Mouse (Mus musculus) hindbrain, embryonic 11.5 days (tissue): Measurements from ENCODE around the gene Sms. TPM values are rescaled to one million over a fixed set of nuclear protein-coding genes. Genes with fewer than 3 reads are reported as not detected.

Experiments
- ATAC-seq: fragments of 200-750 bp; cut with Nextera tagmentation; 2 replicates; pipeline ENCODE4 v1.8.0; 2017; ENCODE audit warnings: mild to moderate bottlenecking, moderate TSS enrichment, moderate library complexity; ENCODE audit not compliant: low FRiP score
- DNase-seq: peaks from one replicate; pipeline ENCODE4 v3.0.0-alpha.2; 2015; ENCODE audit warnings: low spot score
- H3K27ac ChIP-seq: fragments of 300-500 bp; sonication (generic); 2 replicates; pipeline ENCODE4 v1.5.1; 2014; ENCODE audit warnings: mild to moderate bottlenecking, low read depth, low read length
- H3K27me3 ChIP-seq: fragments of 300-500 bp; sonication (generic); 2 replicates; pipeline ENCODE4 v1.6.1; 2014; ENCODE audit warnings: mild to moderate bottlenecking, low read length, moderate library complexity, mixed read lengths; ENCODE audit not compliant: control insufficient read depth, insufficient read depth
- H3K36me3 ChIP-seq: fragments of 300-500 bp; sonication (generic); 2 replicates; pipeline ENCODE4 v1.6.1; 2014; ENCODE audit warnings: mild to moderate bottlenecking, low read length, moderate library complexity, mixed read lengths; ENCODE audit not compliant: control insufficient read depth, insufficient read depth
- H3K4me1 ChIP-seq: fragments of 300-500 bp; sonication (generic); replicated peaks from 2 replicates; pipeline ENCODE4 v1.6.1; 2014; ENCODE audit warnings: low read length, mixed read lengths; ENCODE audit not compliant: control insufficient read depth, insufficient read depth
- H3K4me2 ChIP-seq: fragments of 300-500 bp; sonication (generic); replicated peaks from 2 replicates; pipeline ENCODE4 v1.6.1; 2014; ENCODE audit warnings: mild to moderate bottlenecking, low read depth, low read length
- H3K4me3 ChIP-seq: fragments of 300-500 bp; sonication (generic); 2 replicates; pipeline ENCODE4 v1.5.1; 2014; ENCODE audit warnings: low read depth, low read length
- H3K9ac ChIP-seq: fragments of 300-500 bp; sonication (generic); 2 replicates; pipeline ENCODE4 v1.6.1; 2014; ENCODE audit warnings: low read depth, low read length
- H3K9me3 ChIP-seq: fragments of 300-500 bp; sonication (generic); 2 replicates; pipeline ENCODE4 v1.6.1; 2016; ENCODE audit warnings: low read length; ENCODE audit not compliant: control insufficient read depth
- WGBS: fragments of 180-500 bp; shearing (Covaris S2); extraction: QIAGEN DNeasy Blood & Tissue Kit; methylation state at CpG from one replicate; pipeline ENCODE4 v1.1.7; 2014; 5-methylcytosine and 5-hydroxymethylcytosine counted together
- polyA plus RNA-seq: library from polyadenylated mRNA; unstranded; fragments of >200 nt; fragmentation: Nextera tagmentation; extraction: Ambion mirVana; gene quantifications from 2 replicates; pipeline ENCODE4 v1.2.1, GENCODE M21; 2014

Sms gene
- 106 and 110 TPM in 2 replicates for polyA plus RNA-seq

GRCm38 (mm10) chrX:157491944-157492726 lies at the start of gene Sms:
TSS of gene Sms (minus strand) at chrX:157492287.
- ATAC-seq = peak; percentile 90
- Histone ChIP-seq H3K27ac (peak within 1 kb of the TSS; percentile 86), H3K4me2 (peak within 1 kb of the TSS; percentile 44), H3K4me1 (no peaks in the 10 kb centered on the region), H3K36me3 (no peaks in the 10 kb centered on the region), H3K27me3 (no peaks in the 10 kb centered on the region), H3K9me3 (no peaks in the 10 kb centered on the region), H3K9ac (peak within 1 kb of the TSS; percentile 88), H3K4me3 (peak within 1 kb of the TSS; percentile 62)
- peak; percentile 76 for DNase-seq
- WGBS = 23% methylated on average over 24 of the region's 45 CpGs

- DNase-seq (no peak), ATAC-seq (no peak)
- no peaks in the 10 kb centered on the region for H3K36me3 ChIP-seq
- H3K27ac ChIP-seq = no peak overlapping the region
- H3K4me1 ChIP-seq = no peaks in the 10 kb centered on the region
- WGBS = 68% methylated on average over 5 of the region's 5 CpGs
- no peaks in the 10 kb centered on the region for H3K27me3 ChIP-seq
- no peak overlapping the region for H3K4me3 ChIP-seq
- no peaks in the 10 kb centered on the region for H3K9me3 ChIP-seq
- H3K4me2 ChIP-seq = no peak overlapping the region
- no peak overlapping the region for H3K9ac ChIP-seq
Measured at GRCm38 (mm10) chrX:157506400-157506799, 14.3 kb upstream of the Sms start.

- Histone ChIP-seq H3K9me3 (no peaks in the 10 kb centered on the region), H3K4me3 (no peak overlapping the region), H3K4me1 (no peaks in the 10 kb centered on the region), H3K36me3 (no peaks in the 10 kb centered on the region), H3K27me3 (no peaks in the 10 kb centered on the region), H3K27ac (no peak overlapping the region), H3K9ac (no peak overlapping the region), H3K4me2 (no peak overlapping the region)
- DNase-seq = no peak
- no peak for ATAC-seq
- 87% methylated on average over 1 of the region's 1 CpGs for WGBS
Measured at GRCm38 (mm10) chrX:157504506-157504905, 12.4 kb upstream of the Sms start.

GRCm38 (mm10) chrX:157501871-157502270 lies 9.8 kb upstream of the Sms start:
- H3K9ac ChIP-seq = no peak overlapping the region
- ATAC-seq = no peak

GRCm38 (mm10) chrX:157500004-157500403 lies 7.9 kb upstream of the Sms start:
- H3K4me3 ChIP-seq = no peak overlapping the region
- no peaks in the 10 kb centered on the region for H3K4me1 ChIP-seq
- no peaks in the 10 kb centered on the region for H3K27me3 ChIP-seq
- no peaks in the 10 kb centered on the region for H3K9me3 ChIP-seq
- 79% methylated on average over 8 of the region's 8 CpGs for WGBS
- no peaks in the 10 kb centered on the region for H3K36me3 ChIP-seq
- H3K9ac ChIP-seq = no peak overlapping the region
- ATAC-seq = no peak
- no peak for DNase-seq
- H3K27ac ChIP-seq = no peak overlapping the region
- H3K4me2 ChIP-seq = no peak overlapping the region

More at GRCm38 (mm10) chrX:157501871-157502270, 9.8 kb upstream of the Sms start:
- Histone ChIP-seq H3K4me1 (no peaks in the 10 kb centered on the region), H3K9me3 (no peaks in the 10 kb centered on the region), H3K27me3 (no peaks in the 10 kb centered on the region), H3K36me3 (no peaks in the 10 kb centered on the region), H3K4me3 (no peak overlapping the region), H3K27ac (no peak overlapping the region), H3K4me2 (no peak overlapping the region)
- 89% methylated on average over 2 of the region's 2 CpGs for WGBS
- DNase-seq = no peak

GRCm38 (mm10) chrX:157493159-157493558 lies 1.1 kb upstream of the Sms start:
- no peaks in the 10 kb centered on the region for H3K9me3 ChIP-seq
- H3K27ac ChIP-seq = no peak overlapping the region
- no peak for DNase-seq
- no peak for ATAC-seq
- WGBS = 78% methylated on average over 4 of the region's 4 CpGs
- no peak overlapping the region for H3K4me3 ChIP-seq
- no peaks in the 10 kb centered on the region for H3K27me3 ChIP-seq
- H3K36me3 ChIP-seq = no peaks in the 10 kb centered on the region
- H3K9ac ChIP-seq = no peak overlapping the region
- H3K4me1 ChIP-seq = no peaks in the 10 kb centered on the region
- no peak overlapping the region for H3K4me2 ChIP-seq

- 26% methylated on average over 25 of the region's 104 CpGs for WGBS
- H3K4me2 ChIP-seq = peak overlapping the region; percentile 44
- peak; percentile 80 for ATAC-seq
Measured at GRCm38 (mm10) chrX:157491145-157491935, 747 bp downstream of the Sms start.

GRCm38 (mm10) chrX:157490769-157491144 lies 1.3 kb downstream of the Sms start:
- peak overlapping the region; percentile 88 for H3K9ac ChIP-seq
- H3K4me1 ChIP-seq = no peaks in the 10 kb centered on the region
- peak overlapping the region; percentile 62 for H3K4me3 ChIP-seq
- no peaks in the 10 kb centered on the region for H3K9me3 ChIP-seq
- 14% methylated on average over 12 of the region's 12 CpGs for WGBS
- H3K36me3 ChIP-seq = no peaks in the 10 kb centered on the region
- H3K4me2 ChIP-seq = peak overlapping the region; percentile 44
- H3K27ac ChIP-seq = peak overlapping the region; percentile 86
- no peaks in the 10 kb centered on the region for H3K27me3 ChIP-seq
- DNase-seq = peak; percentile 33
- peak; percentile 18; the same call in 1 of the 2 replicates for ATAC-seq

More at GRCm38 (mm10) chrX:157491145-157491935, 747 bp downstream of the Sms start:
- Histone ChIP-seq H3K27ac (peak overlapping the region; percentile 86), H3K4me1 (no peaks in the 10 kb centered on the region), H3K36me3 (no peaks in the 10 kb centered on the region), H3K4me3 (peak overlapping the region; percentile 62), H3K27me3 (no peaks in the 10 kb centered on the region), H3K9ac (peak overlapping the region; percentile 88), H3K9me3 (no peaks in the 10 kb centered on the region)
- DNase-seq = peak; percentile 56
